Mouse (Mus musculus): ENCODE results near the gene Shd. TPM values are rescaled to one million over a fixed set of nuclear protein-coding genes. Genes with fewer than 3 reads are reported as not detected.

The Shd gene
- polyA plus RNA-seq, 1 experiment, result 1.6 TPM

GRCm38 (mm10) chr17:56022131-56022988 lies 52.1 kb downstream of the Shd start:
- TF ChIP-seq POLR2A (IDR thresholded peaks at IDR 0.05; ENCODE audit: borderline replicate concordance, extremely low read depth, low read depth, low read length) (no peak), CTCF (IDR thresholded peaks at IDR 0.05; ENCODE audit: insufficient read depth, low read length) (no peak)
- Histone ChIP-seq H3K4me3 (replicated peaks; ENCODE audit: extremely low read depth, low read depth, low read length) (no peak overlapping the region), H3K4me1 (ENCODE audit: control insufficient read depth, insufficient read depth, low read length) (peaks cover 21% of the 10 kb centered on the region)
- WGBS, result 76% methylated on average over 2 of the region's 2 CpGs
- DNase-seq, result no peak

- H3K4me1 ChIP-seq (ENCODE audit: control insufficient read depth, insufficient read depth, low read length), result peaks cover 21% of the 10 kb centered on the region
- 76% methylated on average over 4 of the region's 4 CpGs for WGBS
These were observed 52.7 kb downstream of the Shd start for GRCm38 (mm10) chr17:56022989-56023290.

GRCm38 (mm10) chr17:56023386-56023785 lies 53.1 kb downstream of the Shd start:
- Histone ChIP-seq H3K4me3 (replicated peaks; ENCODE audit: extremely low read depth, low read depth, low read length) (no peak overlapping the region), H3K4me1 (ENCODE audit: control insufficient read depth, insufficient read depth, low read length) (peaks cover 21% of the 10 kb centered on the region)
- WGBS, result 20% methylated on average over 5 of the region's 5 CpGs
- TF ChIP-seq POLR2A (IDR thresholded peaks at IDR 0.05; ENCODE audit: borderline replicate concordance, extremely low read depth, low read depth, low read length) (no peak), CTCF (IDR thresholded peaks at IDR 0.05; ENCODE audit: insufficient read depth, low read length) (no peak)
- DNase-seq, result no peak

More at GRCm38 (mm10) chr17:56022989-56023290, 52.7 kb downstream of the Shd start:
- no peak overlapping the region for H3K4me3 ChIP-seq (replicated peaks; ENCODE audit: extremely low read depth, low read depth, low read length)
- no peak for TF ChIP-seq CTCF (IDR thresholded peaks at IDR 0.05; ENCODE audit: insufficient read depth, low read length)
- no peak for TF ChIP-seq POLR2A (IDR thresholded peaks at IDR 0.05; ENCODE audit: borderline replicate concordance, extremely low read depth, low read depth, low read length)
- no peak for DNase-seq

- Histone ChIP-seq H3K4me3 (replicated peaks; ENCODE audit: extremely low read depth, low read depth, low read length) (no peak overlapping the region), H3K4me1 (ENCODE audit: control insufficient read depth, insufficient read depth, low read length) (peaks cover 21% of the 10 kb centered on the region)
- WGBS, result 58% methylated on average over 2 of the region's 2 CpGs
- TF ChIP-seq POLR2A (IDR thresholded peaks at IDR 0.05; ENCODE audit: borderline replicate concordance, extremely low read depth, low read depth, low read length) (no peak), CTCF (IDR thresholded peaks at IDR 0.05; ENCODE audit: insufficient read depth, low read length) (no peak)
- DNase-seq, result no peak
These were observed 54.2 kb downstream of the Shd start for GRCm38 (mm10) chr17:56024476-56024875.

- peaks cover 21% of the 10 kb centered on the region for H3K4me1 ChIP-seq (ENCODE audit: control insufficient read depth, insufficient read depth, low read length)
- no peak overlapping the region for H3K4me3 ChIP-seq (replicated peaks; ENCODE audit: extremely low read depth, low read depth, low read length)
- DNase-seq, result no peak
- TF ChIP-seq POLR2A (IDR thresholded peaks at IDR 0.05; ENCODE audit: borderline replicate concordance, extremely low read depth, low read depth, low read length) (no peak), CTCF (IDR thresholded peaks at IDR 0.05; ENCODE audit: insufficient read depth, low read length) (no peak)
- WGBS, result 58% methylated on average over 5 of the region's 5 CpGs
These were observed 54.7 kb downstream of the Shd start for GRCm38 (mm10) chr17:56024931-56025330.

Other genes with a start within 250 kb of the Shd start
- gene Adgre4, start 220.5 kb upstream of the Shd start, polyA plus RNA-seq (2012; rRNA removed), result 2.0 and 4.9 TPM in 2 replicates
- 0.35 and 0.90 TPM in 2 replicates for gene Zfp119a, start 91.5 kb upstream of the Shd start, polyA plus RNA-seq (2012; rRNA removed)
- 0.96 and 1.2 TPM in 2 replicates for gene Zfp959, start 78.4 kb upstream of the Shd start, polyA plus RNA-seq (2012; rRNA removed)
- 0.29 and 0.70 TPM in 2 replicates for gene Zfp119b, start 21.0 kb upstream of the Shd start, polyA plus RNA-seq (2012; rRNA removed)
- 7.3 and 12.4 TPM in 2 replicates for gene Ebi3, start 17.8 kb upstream of the Shd start, polyA plus RNA-seq (2012; rRNA removed)
- gene Yju2, start 11.4 kb upstream of the Shd start, polyA plus RNA-seq (2012; rRNA removed), result 8.8 and 9.5 TPM in 2 replicates
- 0.17 and 0.31 TPM in 2 replicates for gene Fsd1, start 16.0 kb downstream of the Shd start, polyA plus RNA-seq (2012; rRNA removed)
- gene Stap2, start 35.1 kb downstream of the Shd start, polyA plus RNA-seq (2012; rRNA removed), result 53.4 and 60.4 TPM in 2 replicates
- 99.7 and 103 TPM in 2 replicates for gene Mpnd, start 35.2 kb downstream of the Shd start, polyA plus RNA-seq (2012; rRNA removed)
- 72.8 and 74.1 TPM in 2 replicates for gene Sh3gl1, start 66.2 kb downstream of the Shd start, polyA plus RNA-seq (2012; rRNA removed)
- 1.6 and 2.3 TPM in 2 replicates for gene Chaf1a, start 70.0 kb downstream of the Shd start, polyA plus RNA-seq (2012; rRNA removed)
- gene Ubxn6, start 104.6 kb downstream of the Shd start, polyA plus RNA-seq (2012; rRNA removed), result 59.3 and 69.3 TPM in 2 replicates
- 44.8 and 47.2 TPM in 2 replicates for gene Hdgfl2, start 109.2 kb downstream of the Shd start, polyA plus RNA-seq (2012; rRNA removed)
- 25.2 and 38.9 TPM in 2 replicates for gene Plin4, start 139.3 kb downstream of the Shd start, polyA plus RNA-seq (2012; rRNA removed)
- 5.5 and 8.6 TPM in 2 replicates for gene Plin5, start 147.1 kb downstream of the Shd start, polyA plus RNA-seq (2012; rRNA removed)
- 174 and 240 TPM in 2 replicates for gene Lrg1, start 151.5 kb downstream of the Shd start, polyA plus RNA-seq (2012; rRNA removed)
- gene Sema6b, start 169.9 kb downstream of the Shd start, polyA plus RNA-seq (2012; rRNA removed), result 12.5 and 21.2 TPM in 2 replicates
- gene Tnfaip8l1, start 192.0 kb downstream of the Shd start, polyA plus RNA-seq (2012; rRNA removed), result 3.5 and 3.6 TPM in 2 replicates
- 42.4 and 48.7 TPM in 2 replicates for gene Mydgf, start 213.5 kb downstream of the Shd start, polyA plus RNA-seq (2012; rRNA removed)
- gene Dpp9, start 248.4 kb downstream of the Shd start, polyA plus RNA-seq (2012; rRNA removed), result 65.8 and 71.9 TPM in 2 replicates